Mouse (Mus musculus) small intestine, adult 2 months (tissue): Measurements from ENCODE around the gene Gpr26. TPM values are rescaled to one million over a fixed set of nuclear protein-coding genes. Genes with fewer than 3 reads are reported as not detected.

ENCODE experiments used
- H3K27ac ChIP-seq: fragments of 200-500 bp; 2 replicates; pipeline ENCODE4 v1.5.1; 2012; ENCODE audit warnings: low read depth, low read length, control low read depth, inconsistent platforms; ENCODE audit not compliant: insufficient read depth
- H3K27me3 ChIP-seq: fragments of 200-500 bp; 2 replicates; pipeline ENCODE4 v1.6.1; 2012; ENCODE audit warnings: mild to moderate bottlenecking, moderate library complexity, low read length, inconsistent platforms; ENCODE audit not compliant: control insufficient read depth, insufficient read depth
- H3K36me3 ChIP-seq: fragments of 200-500 bp; 2 replicates; pipeline ENCODE4 v1.6.1; 2012; ENCODE audit warnings: mild to moderate bottlenecking, low read length, control low read depth, inconsistent platforms; ENCODE audit not compliant: control insufficient read depth, insufficient read depth
- H3K4me1 ChIP-seq: fragments of 200-500 bp; 2 replicates; pipeline ENCODE4 v1.6.1; 2012; ENCODE audit warnings: low read length, inconsistent platforms, mixed read lengths; ENCODE audit not compliant: control insufficient read depth, insufficient read depth, insufficient read length
- H3K4me3 ChIP-seq: fragments of 200-500 bp; 2 replicates; pipeline ENCODE4 v1.5.1; 2012; ENCODE audit warnings: low read depth, mild to moderate bottlenecking, control low read depth, inconsistent platforms, low read length, moderate library complexity
- CTCF ChIP-seq: fragments of 200-500 bp; IDR thresholded peaks from 2 replicates; pipeline ENCODE4 v1.5.1; 2012; ENCODE audit warnings: low read depth, mild to moderate bottlenecking, control low read depth, inconsistent platforms, low read length, moderate library complexity, mixed read lengths; ENCODE audit not compliant: insufficient replicate concordance, insufficient read length; ENCODE audit errors: extremely low read depth
- POLR2A ChIP-seq: fragments of 200-500 bp; IDR thresholded peaks from 2 replicates; pipeline ENCODE4 v1.6.1; 2012; ENCODE audit warnings: low read depth, mild to moderate bottlenecking, control low read depth, inconsistent platforms, low read length, moderate library complexity
- WGBS: fragments of 180-500 bp; shearing (Covaris S2); methylation state at CpG from one replicate; pipeline ENCODE4 v1.1.7; 2018; 5-methylcytosine and 5-hydroxymethylcytosine counted together
- polyA plus RNA-seq: library from polyadenylated mRNA; depleted of rRNA; stranded (reverse); fragments of >200 nt; gene quantifications from 2 replicates; pipeline ENCODE4 v1.2.3, GENCODE M21; 2012; rRNA removed

Gene Gpr26
- polyA plus RNA-seq, result not detected in 2 replicates

DNA sequence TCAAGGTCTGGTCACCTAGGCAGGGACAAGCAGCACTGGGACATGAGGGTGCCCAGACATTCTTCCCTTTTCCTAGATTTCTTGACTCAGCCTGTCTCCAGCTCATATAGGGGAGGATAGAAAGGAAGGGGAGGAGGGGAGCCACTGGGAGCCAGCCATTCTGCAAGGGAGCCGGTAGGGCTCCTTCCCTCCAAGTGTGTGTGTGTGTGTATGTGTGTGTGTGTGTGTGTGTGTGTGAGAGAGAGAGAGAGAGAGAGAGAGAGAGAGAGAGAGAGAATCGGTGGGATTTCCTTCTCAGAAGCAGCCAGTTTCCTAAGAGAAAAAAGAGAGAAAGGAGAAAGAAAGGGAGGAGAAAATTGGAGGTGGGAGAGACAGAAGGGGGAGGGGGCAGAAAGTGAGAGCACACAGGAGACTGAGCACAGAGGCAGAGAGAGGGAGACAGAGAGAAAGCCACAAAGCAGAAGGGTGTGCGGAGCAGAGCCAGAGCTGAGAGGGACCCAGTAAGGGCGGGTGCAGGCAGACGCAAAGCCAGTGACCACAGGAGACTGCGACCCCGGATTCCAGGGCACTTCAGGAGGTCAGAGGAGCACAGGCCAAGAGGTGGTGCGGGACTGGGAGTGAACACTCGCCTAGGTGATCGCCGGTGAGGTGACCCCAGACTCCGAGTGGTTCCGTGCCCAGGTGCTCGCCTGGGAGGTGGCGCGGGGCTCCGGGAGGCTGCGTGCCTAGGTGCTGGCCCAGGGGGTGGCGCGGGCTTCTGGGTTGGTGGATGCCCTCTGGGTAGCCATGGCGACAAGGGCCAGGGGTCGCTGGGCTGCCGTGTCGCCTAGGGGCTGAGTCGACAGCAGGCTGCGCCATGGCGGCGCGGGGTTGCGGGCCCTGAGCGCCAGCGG, at the start of gene Gpr26:
Gpr26 (plus strand) TSS at position 438 of the 893 bp plus-strand sequence.
- TF ChIP-seq POLR2A (no peak), CTCF (no peak)
- Histone ChIP-seq H3K36me3 (no peaks in the 10 kb centered on the region), H3K27me3 (peaks cover 10% of the 10 kb centered on the region; the same call in 1 of the 2 replicates), H3K4me3 (no peak within 1 kb of the TSS), H3K4me1 (peaks cover 2% of the 10 kb centered on the region; the same call in 1 of the 2 replicates), H3K27ac (no peak within 1 kb of the TSS)
- WGBS, result 6% methylated on average over 32 of the region's 32 CpGs

DNA sequence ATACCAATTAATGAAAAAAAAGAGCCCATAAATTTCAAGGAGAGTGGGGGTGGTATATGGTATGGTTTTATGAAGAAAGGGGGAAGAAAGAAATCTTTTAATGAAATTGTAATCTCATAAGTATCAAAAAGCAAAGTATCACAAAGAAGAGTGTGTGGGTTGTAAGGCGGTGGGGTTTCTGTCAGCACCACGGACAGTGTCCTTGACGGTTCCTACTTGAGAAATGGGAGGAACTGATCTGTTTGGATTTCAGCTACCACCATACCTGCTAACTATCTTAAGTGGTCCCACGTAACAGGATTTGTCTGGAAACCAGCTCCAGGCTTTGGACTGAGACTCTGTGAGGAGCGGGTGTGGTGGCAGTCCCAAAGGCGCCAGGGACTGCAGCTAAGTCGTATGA, 48.9 kb upstream of the Gpr26 start:
- H3K36me3 ChIP-seq, result no peaks in the 10 kb centered on the region
- no peaks in the 10 kb centered on the region for H3K27me3 ChIP-seq
- no peak overlapping the region for H3K27ac ChIP-seq
- no peaks in the 10 kb centered on the region for H3K4me1 ChIP-seq
- WGBS, result 36% methylated on average over 7 of the region's 7 CpGs
- TF ChIP-seq POLR2A (no peak), CTCF (no peak)
- H3K4me3 ChIP-seq, result no peak overlapping the region

DNA sequence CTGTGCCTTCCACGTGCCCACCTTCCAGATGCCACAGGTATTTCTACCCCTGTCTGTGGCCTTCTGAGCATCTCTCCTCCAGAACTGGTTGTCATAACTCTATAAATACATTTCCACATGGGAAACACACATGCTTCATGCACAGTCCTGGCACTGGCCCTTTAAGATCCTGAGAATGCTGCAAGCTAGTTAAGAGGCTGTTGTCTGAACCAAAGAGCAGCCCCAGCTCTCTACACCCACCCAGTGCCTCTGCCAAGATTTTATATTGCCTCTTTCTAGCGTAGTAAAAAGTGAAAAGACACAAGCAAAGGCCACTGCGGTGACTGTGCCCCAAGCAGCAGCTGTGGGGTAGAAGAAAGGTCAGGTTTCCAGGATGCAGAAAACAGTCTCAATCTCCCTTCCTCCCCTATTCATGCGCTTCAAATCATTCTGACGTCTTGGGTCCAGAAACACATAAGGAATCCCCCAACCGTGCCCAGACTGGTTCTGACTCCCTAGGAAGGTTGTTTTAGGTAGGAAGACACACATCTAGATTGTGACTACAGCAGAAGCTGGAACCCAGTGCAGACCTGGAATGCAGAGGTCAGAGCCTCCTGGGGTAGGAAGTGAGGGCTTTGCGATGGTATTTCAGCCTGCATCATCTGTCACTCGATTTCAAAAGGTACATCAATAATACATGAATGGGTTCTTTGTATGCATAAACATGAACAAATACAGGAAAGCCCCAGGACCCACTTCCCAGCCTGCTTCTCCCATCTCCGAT, 38.8 kb upstream of the Gpr26 start:
- no peak overlapping the region for H3K27ac ChIP-seq
- WGBS, result 47% methylated on average over 9 of the region's 9 CpGs
- TF ChIP-seq CTCF (no peak), POLR2A (no peak)
- H3K4me3 ChIP-seq, result no peak overlapping the region
- H3K36me3 ChIP-seq, result no peaks in the 10 kb centered on the region
- H3K4me1 ChIP-seq, result no peaks in the 10 kb centered on the region
- H3K27me3 ChIP-seq, result no peaks in the 10 kb centered on the region

DNA sequence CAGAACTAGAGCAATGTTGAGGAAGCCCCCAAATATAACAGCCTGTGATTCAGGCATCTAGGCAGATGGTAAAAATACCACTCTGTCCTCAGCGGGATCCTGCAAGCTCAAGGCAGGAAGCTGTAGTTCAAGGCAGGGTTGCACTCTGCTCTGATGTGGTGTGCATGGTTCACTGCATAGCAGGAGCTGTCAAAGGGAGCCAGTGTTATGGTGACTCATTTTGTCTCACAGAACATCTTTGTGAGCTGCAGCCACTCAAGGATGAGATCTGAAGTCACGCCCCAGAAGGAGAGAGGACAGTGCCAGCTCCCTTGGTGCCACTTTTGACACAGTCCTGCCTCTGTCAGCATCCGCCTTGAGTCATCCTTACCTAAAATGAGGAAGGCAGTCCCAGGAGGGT, 28.6 kb upstream of the Gpr26 start:
- Histone ChIP-seq H3K27me3 (no peaks in the 10 kb centered on the region), H3K4me1 (no peaks in the 10 kb centered on the region), H3K27ac (no peak overlapping the region), H3K36me3 (no peaks in the 10 kb centered on the region), H3K4me3 (no peak overlapping the region)
- no peak for TF ChIP-seq CTCF
- TF ChIP-seq POLR2A, result no peak
- 78% methylated on average over 3 of the region's 3 CpGs for WGBS

DNA sequence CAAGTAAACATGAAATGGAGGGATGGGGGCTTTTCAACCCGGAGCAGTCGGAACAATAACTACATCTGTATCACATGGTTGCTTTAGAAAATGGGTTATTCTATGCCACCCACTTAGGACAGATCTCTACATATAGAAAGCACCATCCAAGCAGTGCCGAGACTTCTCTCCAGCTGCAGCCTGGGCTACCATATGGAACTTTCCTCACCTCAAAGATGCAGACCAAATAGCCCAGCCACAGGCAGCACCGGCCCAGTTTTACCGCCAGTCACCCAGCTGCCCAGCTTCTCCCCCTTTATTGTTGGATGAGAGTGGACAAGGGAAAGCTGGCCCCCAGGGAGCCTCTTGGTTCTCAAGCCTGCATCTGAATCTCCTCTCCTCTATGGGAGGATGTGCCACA, 15.1 kb upstream of the Gpr26 start:
- 79% methylated on average over 5 of the region's 5 CpGs for WGBS
- TF ChIP-seq POLR2A, result no peak
- TF ChIP-seq CTCF, result no peak

DNA sequence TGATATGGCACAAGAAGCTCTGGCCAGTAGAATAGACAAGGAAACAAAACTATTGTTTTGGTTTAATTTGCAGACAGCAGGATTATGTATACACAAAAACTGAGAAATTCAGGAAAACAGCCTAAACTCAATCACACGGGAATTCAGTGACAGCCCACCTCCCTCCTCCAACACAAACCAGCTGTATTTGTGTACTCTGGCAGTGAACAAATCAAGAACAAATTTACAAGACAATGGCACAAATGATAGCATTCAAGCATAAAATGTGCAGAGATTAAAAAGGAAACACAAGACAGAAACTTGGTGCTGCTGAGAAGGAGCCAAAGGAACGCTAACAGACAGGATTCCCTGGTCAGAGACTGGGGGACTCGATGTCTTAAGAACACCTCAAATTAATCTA, 12.9 kb upstream of the Gpr26 start:
- Histone ChIP-seq H3K27ac (no peak overlapping the region), H3K27me3 (no peaks in the 10 kb centered on the region), H3K4me3 (no peak overlapping the region), H3K36me3 (no peaks in the 10 kb centered on the region), H3K4me1 (no peaks in the 10 kb centered on the region)
- no peak for TF ChIP-seq CTCF
- TF ChIP-seq POLR2A, result no peak
- 56% methylated on average over 3 of the region's 3 CpGs for WGBS

More for the DNA sequence above, 15.1 kb upstream of the Gpr26 start:
- H3K27ac ChIP-seq, result no peak overlapping the region
- no peaks in the 10 kb centered on the region for H3K27me3 ChIP-seq
- H3K4me1 ChIP-seq, result no peaks in the 10 kb centered on the region
- no peaks in the 10 kb centered on the region for H3K36me3 ChIP-seq
- no peak overlapping the region for H3K4me3 ChIP-seq

DNA sequence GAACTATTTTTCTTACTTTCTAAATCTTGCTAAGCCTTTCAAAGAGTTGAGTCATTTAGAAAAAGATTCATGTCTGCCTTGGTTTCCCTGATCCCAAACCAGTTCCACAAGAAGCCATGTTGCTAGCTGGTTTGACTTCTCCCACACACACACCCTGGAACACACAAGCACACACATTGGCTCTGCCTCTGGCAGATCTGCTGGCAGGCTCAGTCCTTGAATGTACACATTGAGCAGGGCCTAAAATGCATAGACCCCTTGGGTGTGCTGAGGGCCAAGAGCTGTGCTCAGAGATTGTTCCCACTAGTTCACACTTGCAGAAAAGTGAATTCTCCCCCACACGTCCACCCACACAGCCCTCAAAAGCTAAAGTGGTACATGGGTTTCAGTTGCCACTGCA, 7.6 kb upstream of the Gpr26 start:
- TF ChIP-seq POLR2A (no peak), CTCF (no peak)

More for the DNA sequence above, 7.6 kb upstream of the Gpr26 start:
- Histone ChIP-seq H3K27me3 (no peaks in the 10 kb centered on the region), H3K27ac (no peak overlapping the region), H3K4me3 (no peak overlapping the region), H3K4me1 (no peaks in the 10 kb centered on the region), H3K36me3 (no peaks in the 10 kb centered on the region)
- WGBS, result 58% methylated on average over 1 of the region's 1 CpGs
